Mouse (Mus musculus): ENCODE data around the gene Efna1.

DNA sequence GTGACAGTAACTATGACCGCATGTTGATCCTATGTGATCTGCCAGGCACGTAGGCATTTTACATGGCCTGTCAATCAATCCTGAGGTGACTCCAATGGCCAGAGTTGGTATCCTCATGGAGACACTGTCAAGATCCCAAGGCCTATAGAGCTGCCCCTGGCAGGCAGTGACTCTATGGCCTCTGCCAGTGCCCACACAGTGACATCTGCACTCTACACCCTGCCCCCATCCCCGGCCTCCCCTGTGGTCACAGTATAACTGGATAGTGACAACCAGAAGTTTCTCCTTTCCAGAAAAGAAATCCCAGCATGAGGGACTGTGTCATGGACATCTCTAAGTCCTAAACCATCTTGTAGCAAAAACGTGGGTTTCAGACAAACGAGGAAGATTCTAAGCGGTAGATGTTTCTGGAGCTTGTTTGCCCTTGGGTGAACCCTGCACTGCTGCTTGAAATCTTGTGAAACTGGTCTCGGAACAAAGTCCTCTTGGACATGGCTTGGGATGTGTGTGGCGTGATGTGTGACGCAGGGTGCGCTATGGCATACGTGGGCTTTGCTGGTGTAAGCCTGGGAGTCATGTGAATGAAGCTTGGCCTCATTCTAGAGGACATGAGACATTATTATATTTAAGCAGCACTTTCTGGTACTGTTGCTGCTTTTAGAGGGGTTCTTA is 12.4 kb upstream of the Efna1 start:
- TF ChIP-seq CTCF (conservative IDR thresholded peaks at IDR 0.05; ENCODE audit: low read length) (no peak), POU5F1 (IDR thresholded peaks at IDR 0.05; ENCODE audit: borderline replicate concordance, low read length) (no peak), NANOG (IDR thresholded peaks at IDR 0.05; ENCODE audit: borderline replicate concordance, low read length) (no peak)
